Mouse (Mus musculus): ENCODE data around the gene Ntpcr.

The Ntpcr gene

DNA sequence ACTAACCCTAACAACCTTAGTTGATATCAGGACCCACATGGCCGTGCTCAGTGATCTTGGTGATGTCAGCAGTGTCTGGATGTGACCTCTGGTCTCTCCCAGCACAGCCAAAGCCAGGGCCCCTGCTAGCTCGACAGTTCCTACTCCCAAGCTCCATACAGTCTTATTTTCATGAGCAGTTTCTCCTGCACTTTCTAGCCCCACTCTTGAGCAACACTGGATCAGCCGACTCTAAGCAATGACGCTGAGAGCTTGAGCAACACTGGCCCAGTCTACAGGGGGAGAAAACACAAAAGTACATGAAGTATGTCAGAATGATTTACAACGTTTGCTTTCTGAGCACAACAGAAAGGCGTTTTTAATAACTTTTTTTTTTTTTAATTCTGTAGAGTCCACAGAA, 47.0 kb downstream of the Ntpcr start:
- peak; percentile 60 for DNase-seq

DNA sequence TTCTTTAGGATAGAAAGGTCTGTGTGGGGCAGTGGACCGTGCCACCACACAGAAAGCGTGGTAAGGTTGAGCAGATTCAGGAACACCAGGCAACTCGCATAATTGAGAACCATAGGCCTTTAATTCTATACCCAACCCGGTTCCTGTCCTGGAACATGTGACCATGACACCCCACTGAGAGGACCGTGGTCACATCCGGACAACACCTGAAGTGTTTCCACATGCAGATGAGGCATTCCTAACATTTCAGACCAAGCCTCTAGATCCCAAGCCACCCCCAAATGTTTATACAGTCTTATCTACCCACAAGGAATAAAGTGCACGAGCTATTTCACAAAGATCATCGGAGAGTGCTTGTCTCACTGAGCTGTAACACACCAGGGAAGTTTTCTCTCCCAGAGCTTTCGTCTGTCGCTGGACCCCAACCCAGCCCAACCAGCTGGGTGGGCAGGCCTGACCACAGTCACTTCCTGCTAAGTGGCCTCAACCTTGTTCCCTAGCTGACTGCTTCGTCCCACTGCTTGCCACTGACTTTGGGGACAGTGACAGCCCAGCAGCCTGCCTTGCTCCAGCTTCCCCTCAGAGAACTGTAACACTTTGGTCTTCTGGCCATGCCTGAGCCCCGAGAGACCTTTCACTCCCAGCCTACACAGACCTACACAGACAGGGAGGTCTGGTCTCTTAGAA, 47.9 kb downstream of the Ntpcr start:
- DNase-seq, result peak; percentile 22 to 44

DNA sequence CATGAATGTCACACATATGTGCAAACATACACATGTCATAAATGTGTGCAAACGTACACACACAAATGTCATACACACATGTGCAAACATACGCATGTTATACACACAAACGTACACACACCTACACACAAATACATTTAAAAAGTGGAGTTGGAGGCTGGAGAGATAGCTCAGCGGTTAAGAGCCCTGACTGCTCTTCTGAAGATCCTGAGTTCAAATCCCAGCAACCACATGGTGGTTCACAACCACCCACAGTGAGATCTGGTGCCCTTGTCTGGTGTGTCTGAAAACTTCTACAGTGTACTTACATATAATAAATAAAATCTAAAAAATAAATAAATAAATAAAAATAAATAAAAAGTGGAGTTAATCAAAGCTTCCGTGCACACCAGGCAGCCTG, 49.2 kb downstream of the Ntpcr start:
- no peak for DNase-seq

DNA sequence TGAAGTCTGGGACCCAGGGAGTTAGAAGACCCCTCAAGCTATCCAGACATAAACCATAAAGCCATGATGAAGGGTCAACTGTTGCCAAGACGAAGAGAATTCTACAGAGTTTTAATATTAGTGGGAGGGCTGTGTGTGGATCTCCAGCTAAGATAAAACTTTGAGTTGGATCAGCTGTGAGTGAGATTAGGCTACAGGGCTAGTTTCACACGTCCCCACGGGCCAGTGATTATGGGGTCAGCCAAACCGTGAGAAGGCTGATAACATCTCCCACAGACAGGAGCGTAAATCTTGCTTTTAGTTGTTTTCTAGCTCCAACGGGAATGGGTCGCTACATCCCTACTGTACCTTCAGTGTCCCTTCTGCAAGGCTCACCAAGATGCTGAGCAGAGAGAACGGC, 49.9 kb downstream of the Ntpcr start:
- DNase-seq, result no peak

DNA sequence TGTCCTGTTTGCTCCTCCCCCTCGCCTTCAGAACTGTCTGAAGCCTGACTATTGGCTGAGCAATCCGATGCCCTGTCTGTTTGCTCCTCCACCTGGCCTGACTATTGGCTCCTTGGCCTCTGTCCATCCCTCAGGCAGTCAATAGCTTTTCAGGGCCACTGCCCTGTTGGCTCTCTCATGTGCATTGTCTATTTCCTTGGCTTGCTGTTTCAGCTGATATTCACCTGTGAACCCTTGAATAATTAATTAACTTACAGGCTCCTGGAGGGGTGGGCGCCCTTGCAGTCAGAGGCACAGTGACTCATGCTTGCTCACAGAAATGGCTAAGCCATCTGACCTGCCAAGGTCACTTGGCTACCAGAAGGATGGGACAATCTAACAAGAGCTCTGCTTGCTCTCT, 52.4 kb downstream of the Ntpcr start:
- DNase-seq, result no peak

DNA sequence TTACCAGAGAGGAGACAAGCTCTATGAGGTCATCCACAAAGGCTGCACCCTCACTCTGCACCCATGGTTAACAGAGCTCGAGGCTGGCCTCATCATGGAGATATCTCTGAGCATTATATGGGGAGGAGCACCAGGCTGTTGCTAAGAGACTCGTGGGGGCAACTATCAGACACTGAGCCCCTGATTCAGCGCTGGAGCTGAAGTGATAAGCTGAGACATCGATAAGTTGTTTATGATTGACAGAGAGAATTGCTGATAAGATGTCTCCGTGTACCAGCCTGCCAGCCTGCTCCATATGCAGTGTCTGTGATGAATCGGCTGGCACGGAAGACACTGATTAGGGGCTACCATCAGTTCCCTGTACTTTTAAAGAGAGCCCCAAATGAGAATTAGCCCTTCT, 57.1 kb downstream of the Ntpcr start:
- DNase-seq, result no peak

DNA sequence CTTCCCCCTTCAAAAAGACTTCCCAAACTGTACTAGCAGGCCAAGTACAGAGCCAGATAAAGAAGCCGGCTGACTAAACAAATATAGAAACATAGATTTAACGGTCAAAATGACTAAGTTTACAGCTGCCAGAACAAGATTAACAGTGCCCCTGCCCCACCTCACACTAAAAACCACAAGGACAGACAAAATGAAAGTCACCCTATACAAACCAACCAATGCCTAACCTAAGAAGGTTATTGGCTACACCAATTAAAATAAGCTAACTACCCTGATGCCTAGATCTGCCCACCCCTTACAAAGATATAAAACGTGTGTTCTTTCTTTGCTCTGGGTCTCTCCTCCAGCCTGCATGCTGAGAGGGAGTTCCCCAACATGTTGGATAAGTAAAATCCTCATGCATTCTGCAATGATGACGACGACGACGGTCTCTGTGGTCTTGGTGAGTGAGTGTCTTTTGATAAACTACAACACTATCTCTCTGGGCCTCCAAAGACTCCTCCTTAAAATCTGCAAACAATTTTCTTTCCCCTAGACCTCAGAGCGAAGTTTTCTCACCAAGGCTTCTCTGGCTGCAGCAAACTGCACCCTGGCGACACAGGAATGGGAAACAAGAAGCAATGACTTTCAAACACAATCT, 63.2 kb downstream of the Ntpcr start:
- DNase-seq, result no peak

DNA sequence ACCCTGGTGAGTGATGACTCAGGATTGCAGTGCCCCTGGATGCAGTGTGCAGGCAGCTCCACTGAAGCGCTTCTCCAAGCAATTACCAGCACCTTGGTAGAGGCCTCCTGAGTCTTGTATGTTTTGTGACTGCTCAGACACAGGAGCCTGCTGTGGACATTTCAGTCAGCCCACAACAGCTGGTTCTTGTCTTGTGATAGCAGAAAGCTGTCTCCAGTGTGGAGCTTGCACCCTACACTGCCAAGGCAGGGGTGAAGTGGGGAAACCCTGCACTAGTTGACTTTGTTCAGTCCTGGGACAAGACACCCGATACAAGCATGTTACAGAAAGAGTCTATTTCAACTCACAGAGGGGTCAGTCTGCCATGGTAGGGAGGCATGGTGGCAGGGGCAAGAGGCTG, 65.6 kb downstream of the Ntpcr start:
- peak; percentile 30 to 62 for DNase-seq

DNA sequence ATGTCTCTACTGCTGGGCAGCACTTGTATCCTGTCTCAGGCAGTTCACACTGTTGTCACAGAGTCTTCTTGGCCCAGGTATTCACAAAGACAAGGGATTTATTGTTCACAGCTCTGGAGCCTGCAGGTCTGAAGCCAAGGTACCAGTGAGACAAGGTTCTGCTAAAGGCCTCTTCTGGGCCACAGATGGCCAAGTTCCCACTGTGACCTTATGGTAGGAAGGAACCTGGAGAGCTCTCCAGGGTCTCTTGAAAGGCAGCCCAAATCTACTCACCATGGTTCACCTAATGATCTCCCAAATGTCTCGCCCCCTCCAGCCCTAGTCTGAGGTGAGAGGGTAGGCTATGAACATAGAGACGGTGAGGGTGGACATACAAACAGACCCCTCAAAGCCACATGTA, 67.2 kb downstream of the Ntpcr start:
- DNase-seq, result no peak
